Mouse (Mus musculus) layer of hippocampus, adult 18-20 months (tissue): ENCODE results near the gene Lpar1. TPM values are rescaled to one million over a fixed set of nuclear protein-coding genes. Genes with fewer than 3 reads are reported as not detected.
A peak's percentile ranks its signal among the peaks of the same experiment; 100 is the strongest.

Source experiments
- DNase-seq, 2 experiments: peaks; one replicate each; pipeline ENCODE4 v3.0.0; 2022; ENCODE audit warnings: low spot score in 2 of 2
- long read RNA-seq: library from polyadenylated mRNA; stranded (forward); transcript quantifications from one replicate; pipeline ENCODE4 v2.0.0, GENCODE M21; 2021
- total RNA-seq, 2 experiments: library from RNA; stranded (reverse); gene quantifications; 2 replicates each; pipeline ENCODE4 v1.2.3; 2021

Lpar1 gene
- 10 to 100 TPM; 18.0 to 21.2 TPM for total RNA-seq
- long read RNA-seq, transcript Lpar1-201 (4 exons, 3,512 nt), result minor isoform, 6 of 28 reads
- long read RNA-seq, transcript Lpar1-202 (3 exons, 3,244 nt), result major isoform, 17 of 28 reads
- long read RNA-seq, partial matches to known transcripts, result 3 of 28 reads
- long read RNA-seq, other reads (novel, unspliced or antisense), result 2 of 28 reads

DNA sequence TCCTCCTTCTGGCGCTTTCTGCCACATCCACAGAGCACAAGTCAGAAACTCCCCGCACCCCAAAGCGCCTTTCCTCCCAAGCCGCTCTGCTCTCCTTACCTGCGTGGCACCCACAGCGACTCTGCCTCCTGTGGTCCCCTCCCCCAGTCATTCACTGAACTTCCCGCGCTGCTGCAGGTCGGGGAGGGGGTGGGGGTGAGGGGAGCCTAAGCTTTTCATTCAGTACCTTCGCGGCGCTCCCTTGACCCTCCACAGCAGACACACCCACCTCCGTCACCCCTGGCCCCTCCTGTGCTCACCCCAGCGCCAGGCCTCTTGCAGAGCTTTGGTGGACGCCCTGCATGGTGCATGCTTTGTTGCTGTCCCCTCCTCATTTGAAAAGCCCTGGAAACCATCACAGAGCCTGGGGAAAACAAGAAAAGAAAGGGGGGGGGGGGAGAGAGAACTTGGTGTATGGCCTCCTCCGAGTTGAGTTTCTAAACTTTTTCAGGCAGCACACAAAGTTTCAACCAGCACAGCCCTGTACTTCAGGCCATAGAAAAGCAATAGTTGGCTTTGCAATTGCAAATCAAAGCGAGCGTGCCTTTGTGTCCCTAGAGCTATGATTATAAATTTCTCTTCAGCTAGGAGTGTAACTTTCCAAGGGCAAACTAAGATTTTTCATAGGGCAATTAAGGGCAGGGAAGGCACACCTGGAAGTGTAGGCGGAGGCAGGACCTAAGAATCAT is at the start of gene Lpar1:
Gene Lpar1, minus strand, starts transcription at position 268 of the 728 bp plus-strand sequence.
- DNase-seq, result no peak

DNA sequence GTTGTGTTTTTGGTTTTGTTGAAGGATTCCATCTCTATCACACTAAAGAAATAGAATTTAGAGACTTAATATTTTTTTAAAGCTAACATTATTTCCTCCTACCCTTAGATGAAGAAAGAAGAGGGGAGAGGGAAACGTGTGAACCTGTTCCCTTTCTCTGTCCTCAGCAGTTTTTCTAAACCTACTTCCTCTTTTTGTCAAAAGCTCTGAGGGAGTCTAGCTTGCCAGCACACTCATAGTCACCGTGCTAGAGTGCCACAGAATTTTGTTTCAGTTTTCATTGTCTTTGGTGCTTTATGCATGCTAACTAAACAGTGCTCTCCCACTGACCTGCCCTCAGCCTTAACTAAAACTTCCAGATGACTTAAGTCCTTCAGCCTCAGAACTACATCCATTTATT is 32.2 kb upstream of the Lpar1 start:
- DNase-seq, result no peak

DNA sequence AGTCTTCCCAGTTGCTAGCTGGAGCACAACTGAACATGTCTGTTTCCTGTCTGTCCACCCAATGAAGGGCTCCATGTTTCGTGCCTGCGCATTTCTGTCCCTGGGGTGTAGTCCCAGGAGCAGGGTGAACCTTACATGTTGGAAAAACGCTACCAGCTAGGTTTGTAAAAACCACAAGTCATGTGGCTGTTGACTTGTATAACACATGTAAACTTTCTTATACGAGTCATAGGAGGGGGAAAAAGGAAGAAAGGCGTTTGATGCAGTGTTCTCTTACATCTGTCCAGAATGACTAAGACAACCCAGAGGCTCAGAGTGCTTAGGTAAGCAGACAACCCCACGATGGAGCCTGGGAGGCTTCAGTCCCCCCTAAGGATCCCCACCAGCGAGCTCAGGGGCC is 27.5 kb upstream of the Lpar1 start:
- DNase-seq, result no peak

DNA sequence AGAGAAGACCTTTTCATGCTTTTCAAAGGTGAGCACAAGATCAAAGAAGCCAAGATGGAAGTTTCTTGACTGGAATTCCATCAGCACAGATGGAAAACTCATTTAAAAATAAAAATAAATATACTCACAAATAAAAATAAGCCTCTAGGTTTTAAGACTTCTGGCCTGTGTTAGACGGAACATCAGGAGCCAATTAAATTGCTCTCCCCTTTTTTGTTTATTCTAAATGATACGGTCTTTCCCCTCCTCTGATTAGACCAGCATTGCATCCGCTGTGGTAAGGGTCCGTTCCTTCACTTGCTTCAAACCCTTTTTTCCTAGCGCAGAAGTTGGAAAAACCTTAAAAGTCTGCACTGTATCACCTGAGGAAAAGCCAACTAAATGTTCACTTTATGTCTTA is 26.8 kb upstream of the Lpar1 start:
- DNase-seq, result no peak

DNA sequence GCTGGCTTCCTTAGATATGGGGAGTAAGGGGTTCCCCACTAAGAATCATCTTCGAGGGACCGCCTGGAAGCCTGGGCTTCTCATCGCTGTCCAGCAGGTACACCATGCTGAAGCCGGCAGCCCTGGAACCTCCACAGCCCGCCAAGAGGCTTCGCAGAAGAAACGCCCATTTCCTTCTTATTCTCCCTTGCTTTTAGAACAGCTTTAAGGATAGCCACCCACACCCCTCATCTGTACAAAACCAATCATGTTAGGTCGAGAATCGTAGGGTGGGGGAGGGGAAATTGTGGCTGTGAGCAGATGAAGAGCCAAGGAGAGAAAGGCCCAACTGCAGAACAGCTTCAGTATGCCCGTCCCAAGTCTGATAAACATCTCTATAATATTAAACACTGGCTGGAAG is 26.4 kb upstream of the Lpar1 start:
- no peak for DNase-seq

DNA sequence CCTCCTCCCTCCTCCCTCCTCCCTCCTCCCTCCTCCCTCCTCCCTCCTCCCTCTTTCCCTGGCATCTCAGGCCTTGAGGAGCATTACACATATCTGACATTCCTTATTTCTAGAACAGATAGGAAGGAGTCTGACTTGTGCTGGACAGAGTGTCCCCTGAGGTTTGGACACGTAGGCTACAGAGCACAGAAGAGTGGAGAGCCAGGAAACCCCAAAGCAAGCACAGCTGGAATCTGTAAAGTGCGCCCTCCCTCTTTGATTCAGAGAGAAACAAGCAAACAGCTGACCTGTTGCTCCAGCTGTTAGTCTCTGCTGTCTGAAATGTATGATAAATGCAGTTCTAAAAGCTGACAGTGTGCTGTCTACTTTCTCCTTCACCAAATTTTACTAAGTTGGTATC is 24.8 kb upstream of the Lpar1 start:
- DNase-seq, result no peak

DNA sequence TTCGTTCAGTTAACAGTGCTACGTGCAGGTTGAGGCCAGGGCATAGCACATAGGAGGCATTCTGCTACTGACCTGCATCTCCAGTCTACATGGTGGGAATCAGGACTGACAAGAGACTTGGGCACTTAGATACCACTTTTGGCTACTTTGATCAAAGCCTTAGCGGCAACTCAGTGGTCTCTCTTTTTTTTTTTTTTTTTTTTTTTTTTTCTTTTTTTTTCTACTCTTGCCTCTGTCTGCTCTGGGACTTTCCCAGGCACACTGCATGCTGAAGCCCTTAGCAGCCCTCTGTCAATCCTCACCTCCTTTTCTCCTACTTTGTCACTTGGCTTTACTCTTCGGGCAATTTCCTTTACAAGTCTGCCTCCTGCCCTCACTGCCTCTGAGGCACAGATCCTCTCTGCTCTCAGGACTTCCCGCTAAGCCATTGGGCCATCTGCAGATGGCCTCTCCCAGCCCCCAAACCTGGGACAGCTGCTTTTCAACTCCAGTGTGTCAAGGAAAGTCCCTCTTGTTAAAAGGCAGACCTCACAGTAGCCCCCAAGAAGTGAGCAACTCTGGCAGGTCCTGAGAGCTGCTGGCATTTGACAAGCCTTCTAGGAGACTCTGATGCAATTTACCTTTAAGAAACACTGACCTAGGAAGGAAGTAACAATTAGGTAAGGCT is 23.8 kb upstream of the Lpar1 start:
- no peak for DNase-seq

DNA sequence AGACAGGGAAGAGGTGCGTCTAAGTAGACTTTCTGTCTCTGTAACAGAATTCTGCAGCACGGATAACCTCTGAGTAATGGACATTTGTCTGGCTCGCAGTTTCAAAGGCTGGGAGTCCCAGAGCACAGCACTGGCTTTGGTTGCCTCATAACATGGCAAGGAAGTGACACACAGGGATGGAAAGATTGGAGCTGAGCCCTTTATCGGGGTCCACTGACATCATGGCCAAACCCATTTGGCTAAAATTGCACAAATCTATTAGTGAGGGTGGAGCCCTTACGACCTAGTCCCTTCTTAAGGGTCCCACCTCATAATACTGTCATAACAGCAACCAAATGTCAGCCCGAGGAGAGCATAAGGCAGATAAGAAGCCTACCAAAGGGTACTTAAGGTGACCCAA is 22.1 kb upstream of the Lpar1 start:
- no peak for DNase-seq

DNA sequence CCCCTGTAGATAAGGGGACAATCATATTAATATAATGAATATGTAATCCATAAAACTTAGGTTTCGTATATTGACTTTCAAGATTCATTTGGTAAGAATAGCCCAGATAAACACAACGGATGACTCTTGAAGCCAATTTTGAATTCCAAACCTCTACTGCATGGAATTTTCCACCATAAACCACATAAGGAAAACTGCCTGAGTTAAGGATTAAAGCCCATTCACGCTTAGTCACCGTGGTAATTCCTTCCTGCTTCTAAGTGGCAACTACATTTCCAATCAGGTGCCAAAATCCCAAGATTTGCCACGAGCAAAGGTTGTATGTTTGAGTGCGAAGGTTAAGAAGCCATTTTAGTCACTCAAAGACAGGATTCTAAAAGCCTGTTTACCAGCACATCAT is 20.3 kb upstream of the Lpar1 start:
- DNase-seq, result no peak

DNA sequence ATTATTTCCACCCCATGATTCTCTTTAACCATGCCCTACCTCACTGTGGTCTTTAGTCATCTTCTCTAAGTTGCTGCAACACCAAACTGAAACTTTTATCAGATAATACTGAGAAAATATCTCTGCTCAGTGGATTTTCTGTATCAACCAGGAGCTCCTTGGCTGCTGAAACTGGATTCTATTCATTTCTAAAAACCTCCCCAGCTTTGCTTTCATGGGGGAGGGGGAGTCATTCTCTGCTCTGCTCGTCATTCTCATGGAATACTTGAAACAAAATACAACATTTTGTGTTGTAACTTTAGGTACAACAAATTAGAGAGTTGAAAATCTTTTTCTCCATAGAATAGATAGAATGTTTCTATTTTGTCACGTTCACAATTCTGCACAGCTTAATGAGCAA is 18.7 kb upstream of the Lpar1 start:
- DNase-seq, result no peak

DNA sequence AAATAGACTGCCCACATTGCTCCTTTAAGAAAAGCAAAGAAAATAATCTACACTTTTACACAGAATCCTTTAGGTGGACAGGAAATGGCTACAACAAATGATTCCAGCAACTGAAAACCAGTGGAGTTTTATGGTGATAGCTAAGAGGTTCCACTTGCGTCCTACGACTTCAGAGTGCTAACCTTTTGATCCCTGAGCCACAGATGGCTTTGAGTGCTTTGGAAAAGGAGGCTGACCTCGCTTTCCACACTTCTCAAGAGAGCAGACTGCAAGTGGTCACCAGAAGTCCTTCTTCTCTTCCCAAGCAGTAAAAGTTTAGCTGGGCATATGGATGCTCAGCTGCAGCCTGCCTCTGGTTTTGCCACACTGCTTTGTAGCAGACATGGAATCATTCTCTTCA is 18.0 kb upstream of the Lpar1 start:
- no peak for DNase-seq

DNA sequence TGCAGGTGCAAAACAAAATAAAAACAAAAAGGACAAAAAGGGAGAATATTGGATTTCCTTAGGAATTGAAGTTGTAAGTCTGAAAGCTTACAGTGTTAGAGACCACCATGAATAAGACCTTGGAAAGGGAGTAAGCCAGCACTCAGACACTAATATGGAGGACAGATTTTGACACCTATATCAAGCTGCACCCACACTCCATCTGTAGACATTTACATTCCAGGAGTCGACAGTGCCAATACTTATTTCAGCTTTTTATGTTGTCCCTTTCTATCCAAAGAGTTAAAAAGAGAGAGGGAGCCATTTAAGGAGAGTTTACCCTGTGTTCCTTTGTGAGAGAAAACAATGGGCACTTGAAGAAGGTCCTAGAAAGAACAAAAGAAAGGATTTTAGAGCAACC is 17.5 kb upstream of the Lpar1 start:
- DNase-seq, result no peak

DNA sequence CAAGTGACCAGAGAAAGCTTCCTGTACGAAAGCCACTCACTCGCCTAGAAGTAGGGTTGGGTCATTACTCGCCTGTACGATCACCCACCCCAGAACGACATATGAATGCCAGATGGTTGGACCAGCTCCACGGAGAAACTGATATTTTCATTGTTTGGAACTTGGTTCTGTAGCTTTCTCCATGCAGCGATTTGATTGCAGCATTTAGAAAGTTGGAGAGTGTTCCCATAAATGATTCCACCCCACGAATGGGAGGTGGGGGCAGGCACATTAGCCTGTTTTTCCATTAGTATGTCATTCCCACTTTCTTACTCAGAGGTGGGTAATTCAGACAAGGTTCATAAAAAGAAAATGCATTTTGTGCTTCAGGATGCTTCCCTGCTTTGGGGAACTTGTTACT is 14.8 kb upstream of the Lpar1 start:
- DNase-seq, result peak in 1 of 2 experiments; percentile 58

DNA sequence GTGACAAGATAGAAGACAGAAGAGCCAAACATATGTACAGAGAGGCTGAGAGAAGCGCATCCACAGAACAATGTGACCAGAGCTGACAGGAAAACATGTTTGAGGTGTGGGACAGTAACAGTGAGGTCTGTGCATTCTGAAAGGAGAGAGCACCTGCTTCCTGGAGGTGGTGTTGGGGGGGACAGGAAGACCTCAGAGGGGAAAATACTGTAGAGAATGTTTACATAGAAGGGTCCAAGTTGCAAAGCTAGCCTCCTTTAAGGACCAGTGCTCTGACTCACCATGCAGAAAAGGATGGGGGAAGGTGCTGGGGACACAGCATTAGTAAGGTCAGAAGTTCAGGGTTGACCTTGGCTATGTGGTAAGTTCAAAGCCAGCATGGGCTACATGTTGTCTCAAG is 9.1 kb upstream of the Lpar1 start:
- DNase-seq, result no peak

DNA sequence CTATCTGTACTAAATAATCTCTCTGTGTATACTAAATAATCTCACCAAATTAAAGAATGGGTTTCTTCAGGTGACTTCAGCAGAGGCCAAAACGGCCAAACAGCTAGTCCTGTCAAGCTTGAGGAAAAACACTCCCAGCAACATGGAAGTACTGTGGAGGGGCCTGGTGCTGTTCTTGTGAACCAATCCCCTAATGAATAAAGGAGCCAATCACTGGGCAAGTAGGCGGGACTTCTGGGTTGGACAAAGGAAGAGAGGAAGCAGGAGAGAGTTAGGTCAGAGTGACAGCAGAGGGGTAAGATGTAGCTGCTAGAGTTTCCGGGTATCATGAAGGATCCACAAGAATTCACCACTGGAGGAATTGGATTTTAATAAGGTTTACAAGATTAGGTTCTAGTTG is 3.3 kb upstream of the Lpar1 start:
- DNase-seq, result no peak

DNA sequence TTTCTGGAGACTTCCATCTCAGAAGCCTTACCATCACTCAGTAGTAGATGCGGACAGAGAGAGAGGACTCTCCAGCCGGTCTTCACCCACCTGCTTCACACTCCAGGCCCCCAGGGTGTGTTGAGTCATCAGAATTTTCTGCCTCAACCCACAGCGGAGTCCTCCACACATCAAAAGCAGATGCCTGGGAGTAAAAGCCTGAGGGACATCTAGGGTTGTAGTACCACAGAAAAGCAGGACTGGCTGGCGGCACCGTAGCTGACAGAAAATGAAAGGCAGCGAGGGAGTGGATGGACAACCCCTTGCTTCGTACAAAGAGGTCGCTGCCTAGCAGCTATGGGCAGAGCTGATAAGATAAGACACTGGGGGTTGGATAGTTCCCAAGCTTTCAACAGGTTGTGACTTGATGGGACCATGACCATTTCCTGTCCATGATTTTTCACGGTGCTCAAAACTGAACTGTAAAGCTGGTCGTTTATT is 701 bp upstream of the Lpar1 start:
- no peak for DNase-seq

DNA sequence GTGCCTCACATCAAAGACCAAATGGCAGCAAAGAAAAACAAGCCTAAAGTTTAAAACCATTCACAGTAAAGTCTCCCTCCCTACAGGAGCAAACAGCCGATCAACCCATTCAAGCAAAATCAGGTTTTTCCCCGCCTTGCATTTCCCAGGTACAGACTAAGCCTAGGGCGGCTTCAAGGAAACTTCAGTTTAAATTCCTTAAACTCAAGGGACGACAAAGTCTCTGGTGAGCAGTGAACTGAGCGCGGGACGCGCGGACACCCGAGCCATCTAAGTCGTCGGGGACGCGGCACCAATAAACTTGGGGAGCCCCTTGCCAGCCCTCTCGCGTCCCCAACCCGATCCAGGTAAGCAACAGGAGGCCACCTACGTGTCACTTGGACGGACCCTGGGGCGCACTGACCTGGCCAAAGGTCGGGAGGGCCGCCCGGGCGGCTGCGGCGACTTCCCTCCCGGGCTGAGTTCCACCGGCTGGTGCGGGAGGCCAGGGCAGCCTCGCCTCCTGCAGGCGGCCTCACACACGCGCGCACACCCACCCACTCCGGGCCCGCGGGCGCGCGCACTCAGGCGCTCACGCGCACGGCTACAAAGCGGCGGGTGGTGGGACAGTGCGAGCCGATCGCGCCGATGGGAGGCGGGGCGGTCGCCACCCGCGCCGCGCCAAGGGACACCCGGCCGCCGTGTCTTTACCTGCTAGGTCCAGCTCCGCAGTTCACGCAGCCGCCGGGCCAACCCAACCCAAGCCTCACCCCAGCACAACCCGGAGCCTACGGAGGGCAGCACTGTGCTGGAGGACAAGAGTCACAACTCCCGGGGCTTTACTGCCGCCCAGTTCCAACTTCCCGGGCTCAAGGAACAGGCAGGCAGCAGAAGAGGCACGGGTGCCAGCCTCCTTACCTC is 717 bp downstream of the Lpar1 start:
- DNase-seq, result peak; percentile 33 to 46

DNA sequence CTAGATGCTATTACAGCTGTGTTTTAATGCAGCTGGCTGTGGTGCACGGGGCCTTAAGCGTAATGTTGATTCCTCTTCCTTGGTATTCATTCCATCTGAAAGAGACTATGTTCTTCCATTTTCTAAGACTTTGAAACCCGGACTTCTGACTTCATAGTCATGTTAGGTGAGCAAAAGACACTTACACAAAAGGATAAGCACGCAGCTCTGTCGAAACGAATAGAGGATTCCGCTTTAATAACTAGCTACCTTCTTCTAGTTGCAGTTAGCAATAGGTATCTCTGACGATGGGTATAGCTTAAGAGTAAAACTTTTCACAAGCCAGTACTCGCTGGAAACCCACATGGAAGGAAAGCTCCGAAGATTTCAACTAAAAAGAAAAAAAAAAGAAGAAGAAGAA is 1.5 kb downstream of the Lpar1 start:
- DNase-seq, result no peak

DNA sequence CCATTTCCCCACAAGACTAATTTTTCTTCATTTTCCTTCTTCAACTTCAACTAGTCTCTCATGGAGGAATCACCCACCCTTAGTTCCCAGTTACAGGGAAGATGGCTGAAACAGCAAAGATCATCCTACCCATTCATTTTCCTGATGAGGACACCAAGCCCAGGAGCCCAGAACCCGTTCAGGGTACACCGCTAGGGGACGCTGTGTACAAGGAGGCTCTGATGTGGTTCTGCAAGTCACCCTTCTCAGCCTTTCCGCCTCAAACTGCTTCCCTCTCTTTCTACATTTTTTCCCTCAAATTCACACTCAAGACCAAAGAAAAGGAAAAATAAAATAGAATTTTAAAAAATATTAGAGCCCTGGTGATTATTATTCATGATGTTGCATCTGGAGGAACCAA is 1.9 kb downstream of the Lpar1 start:
- DNase-seq, result peak in 1 of 2 experiments; percentile 55

DNA sequence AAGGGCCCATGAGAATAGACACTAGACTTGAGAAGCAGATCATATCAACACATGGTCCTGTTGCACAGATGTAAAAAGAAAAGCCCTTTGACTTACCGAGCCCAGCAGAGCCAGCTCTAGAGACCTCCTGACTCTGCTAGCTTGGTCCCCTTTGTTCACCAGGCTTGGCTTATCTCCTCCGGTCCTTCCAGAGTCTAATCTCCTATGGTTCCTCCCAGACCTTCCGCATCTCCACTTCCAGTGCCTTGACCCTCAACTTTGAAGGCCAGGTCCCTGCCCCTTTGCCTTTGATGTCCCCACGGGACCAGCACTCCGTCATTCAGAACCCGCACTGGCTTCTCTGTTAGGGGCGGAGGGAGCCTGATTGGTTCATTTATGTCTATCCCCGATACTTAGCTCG is 6.0 kb downstream of the Lpar1 start:
- DNase-seq, result no peak

DNA sequence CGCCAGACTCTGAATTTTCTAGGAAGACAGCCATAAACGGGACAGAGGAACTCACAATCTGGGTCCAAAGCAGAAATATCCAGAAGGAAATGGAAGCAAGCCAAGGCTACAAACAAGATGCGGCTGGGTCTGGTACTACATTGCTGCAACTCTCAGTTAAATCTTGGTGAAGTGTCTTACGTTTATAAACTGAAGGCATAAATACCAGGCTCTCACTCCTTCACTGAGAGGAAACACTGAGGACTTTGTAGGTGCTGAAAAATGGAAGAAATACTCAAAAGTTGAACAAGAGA is 6.5 kb downstream of the Lpar1 start:
- no peak for DNase-seq
